Mouse (Mus musculus) forebrain, embryonic 13.5 days (tissue): Measurements from ENCODE around the gene Akap10. TPM values are rescaled to one million over a fixed set of nuclear protein-coding genes. Genes with fewer than 3 reads are reported as not detected.

Source experiments
- ATAC-seq: fragments of 200-750 bp; cut with Nextera tagmentation; 2 replicates; pipeline ENCODE4 v1.8.0; 2017
- H3K27ac ChIP-seq: fragments of 300-500 bp; sonication (generic); 2 replicates; pipeline ENCODE4 v1.5.1; 2015; ENCODE audit warnings: inconsistent platforms, mild to moderate bottlenecking, moderate library complexity
- H3K27me3 ChIP-seq: fragments of 300-500 bp; sonication (generic); 2 replicates; pipeline ENCODE4 v1.6.1; 2015; ENCODE audit warnings: mild to moderate bottlenecking, inconsistent platforms
- H3K36me3 ChIP-seq: fragments of 300-500 bp; sonication (generic); 2 replicates; pipeline ENCODE4 v1.6.1; 2015; ENCODE audit warnings: mild to moderate bottlenecking, inconsistent platforms; ENCODE audit not compliant: poor library complexity, severe bottlenecking
- H3K4me1 ChIP-seq: fragments of 300-500 bp; sonication (generic); 2 replicates; pipeline ENCODE4 v1.6.1; 2015; ENCODE audit warnings: inconsistent platforms
- H3K4me2 ChIP-seq: fragments of 300-500 bp; sonication (generic); 2 replicates; pipeline ENCODE4 v1.6.1; 2015; ENCODE audit warnings: inconsistent platforms, mild to moderate bottlenecking, moderate library complexity
- H3K4me3 ChIP-seq: fragments of 300-500 bp; sonication (generic); 2 replicates; pipeline ENCODE4 v1.5.1; 2015; ENCODE audit warnings: mild to moderate bottlenecking, inconsistent platforms
- H3K9ac ChIP-seq: fragments of 300-500 bp; sonication (generic); 2 replicates; pipeline ENCODE4 v1.6.1; 2015; ENCODE audit warnings: mild to moderate bottlenecking, inconsistent platforms
- H3K9me3 ChIP-seq: fragments of 300-500 bp; sonication (generic); replicated peaks from 2 replicates; pipeline ENCODE4 v1.6.1; 2016; ENCODE audit warnings: inconsistent platforms
- WGBS: fragments of 180-500 bp; shearing (Covaris S2); methylation state at CpG from one replicate; pipeline ENCODE4 v1.1.7; 2015; 5-methylcytosine and 5-hydroxymethylcytosine counted together
- polyA plus RNA-seq: library from polyadenylated mRNA; unstranded; fragments of >200 nt; fragmentation: Nextera tagmentation; extraction: Ambion mirVana; gene quantifications from 2 replicates; pipeline ENCODE4 v1.2.1, GENCODE M21; 2015

The Akap10 gene
- polyA plus RNA-seq, 1 experiment from 2014 or later: 13.8 TPM

DNA sequence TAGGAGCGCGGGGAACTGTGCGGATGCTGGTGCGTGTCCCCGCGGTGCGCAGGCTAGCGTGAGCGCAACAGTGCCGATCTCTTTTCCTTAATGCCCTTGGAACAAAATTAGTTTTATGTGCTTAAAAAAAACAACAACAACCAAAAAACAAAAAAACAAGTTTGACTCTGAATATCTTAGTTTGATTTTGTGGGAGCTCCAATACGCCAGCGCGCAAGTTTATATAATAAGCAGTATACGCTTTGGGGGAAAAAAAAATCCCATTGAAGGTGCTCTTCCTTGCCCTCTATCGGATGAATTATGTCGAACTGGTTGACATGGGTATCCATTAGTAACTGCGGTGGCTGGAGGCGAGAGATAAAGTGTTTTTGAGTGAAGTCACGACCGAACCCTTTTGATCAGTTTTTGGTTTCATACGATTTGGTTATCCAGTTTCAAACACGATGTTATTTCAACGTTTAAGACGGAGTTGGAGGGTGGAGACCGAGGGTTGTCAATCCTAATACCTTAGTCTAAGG lies 27.3 kb upstream of the Akap10 start:
- H3K27me3 ChIP-seq: peaks cover 17% of the 10 kb centered on the region
- H3K27ac ChIP-seq: no peak overlapping the region
- H3K9ac ChIP-seq: peak overlapping the region; percentile 72
- ATAC-seq: no peak
- no peaks in the 10 kb centered on the region for H3K36me3 ChIP-seq
- H3K9me3 ChIP-seq: no peaks in the 10 kb centered on the region
- H3K4me2 ChIP-seq: peak overlapping the region; percentile 99
- peak overlapping the region; percentile 60 for H3K4me3 ChIP-seq
- 4% methylated on average over 25 of the region's 25 CpGs for WGBS
- H3K4me1 ChIP-seq: no peaks in the 10 kb centered on the region

- Histone ChIP-seq H3K27me3 (peaks cover 17% of the 10 kb centered on the region), H3K4me2 (peak within 1 kb of the TSS; percentile 99), H3K9ac (peak within 1 kb of the TSS; percentile 72), H3K4me1 (no peaks in the 10 kb centered on the region), H3K4me3 (peak within 1 kb of the TSS; percentile 60), H3K27ac (no peak within 1 kb of the TSS), H3K36me3 (no peaks in the 10 kb centered on the region), H3K9me3 (no peaks in the 10 kb centered on the region)
- ATAC-seq: peak; percentile 95
- under 1% methylated on average over 51 of the region's 58 CpGs for WGBS
Measured at GRCm38 (mm10) chr11:61956572-61957295, 26.7 kb upstream of the Akap10 start, which contains the start of gene Specc1. Gene Specc1, plus strand, starts transcription at chr11:61956763.

- no peak for ATAC-seq
- Histone ChIP-seq H3K4me2 (peak overlapping the region; percentile 99), H3K27ac (no peak overlapping the region), H3K36me3 (no peaks in the 10 kb centered on the region), H3K27me3 (peaks cover 17% of the 10 kb centered on the region), H3K4me1 (no peaks in the 10 kb centered on the region), H3K4me3 (no peak overlapping the region), H3K9ac (no peak overlapping the region), H3K9me3 (no peaks in the 10 kb centered on the region)
- 82% methylated on average over 6 of the region's 6 CpGs for WGBS
Measured at GRCm38 (mm10) chr11:61955951-61956350, 25.9 kb upstream of the Akap10 start.

- H3K36me3 ChIP-seq: no peaks in the 10 kb centered on the region
- ATAC-seq: no peak
- H3K27me3 ChIP-seq: peaks cover 13% of the 10 kb centered on the region
- H3K9ac ChIP-seq: no peak overlapping the region
- H3K27ac ChIP-seq: no peak overlapping the region
- no peaks in the 10 kb centered on the region for H3K9me3 ChIP-seq
- no peak overlapping the region for H3K4me2 ChIP-seq
- 77% methylated on average over 6 of the region's 6 CpGs for WGBS
- no peaks in the 10 kb centered on the region for H3K4me1 ChIP-seq
- no peak overlapping the region for H3K4me3 ChIP-seq
Measured at GRCm38 (mm10) chr11:61955136-61955535, 25.1 kb upstream of the Akap10 start.

- WGBS: 18% methylated on average over 10 of the region's 10 CpGs
- Histone ChIP-seq H3K4me1 (no peaks in the 10 kb centered on the region), H3K9me3 (no peaks in the 10 kb centered on the region), H3K27ac (no peak overlapping the region), H3K9ac (no peak overlapping the region), H3K27me3 (no peaks in the 10 kb centered on the region), H3K4me3 (no peak overlapping the region), H3K36me3 (no peaks in the 10 kb centered on the region), H3K4me2 (no peak overlapping the region)
- no peak for ATAC-seq
Measured at GRCm38 (mm10) chr11:61950632-61951031, 20.6 kb upstream of the Akap10 start.

GRCm38 (mm10) chr11:61949315-61949714 lies 19.3 kb upstream of the Akap10 start:
- no peak overlapping the region for H3K27ac ChIP-seq
- no peaks in the 10 kb centered on the region for H3K4me1 ChIP-seq
- no peak overlapping the region for H3K4me3 ChIP-seq
- H3K36me3 ChIP-seq: no peaks in the 10 kb centered on the region
- H3K27me3 ChIP-seq: no peaks in the 10 kb centered on the region
- H3K9me3 ChIP-seq: no peaks in the 10 kb centered on the region
- no peak overlapping the region for H3K4me2 ChIP-seq
- WGBS: 2% methylated on average over 3 of the region's 3 CpGs
- ATAC-seq: no peak
- H3K9ac ChIP-seq: no peak overlapping the region

- no peaks in the 10 kb centered on the region for H3K4me1 ChIP-seq
- H3K4me2 ChIP-seq: no peak overlapping the region
- H3K9me3 ChIP-seq: no peaks in the 10 kb centered on the region
- WGBS: 93% methylated on average over 4 of the region's 4 CpGs
- no peak overlapping the region for H3K27ac ChIP-seq
- no peaks in the 10 kb centered on the region for H3K36me3 ChIP-seq
- H3K4me3 ChIP-seq: no peak overlapping the region
- no peaks in the 10 kb centered on the region for H3K27me3 ChIP-seq
- no peak overlapping the region for H3K9ac ChIP-seq
- ATAC-seq: no peak
Measured at GRCm38 (mm10) chr11:61946608-61947007, 16.6 kb upstream of the Akap10 start.

GRCm38 (mm10) chr11:61944417-61944816 lies 14.4 kb upstream of the Akap10 start:
- ATAC-seq: no peak
- WGBS: 86% methylated on average over 9 of the region's 9 CpGs
- H3K27me3 ChIP-seq: no peaks in the 10 kb centered on the region
- H3K27ac ChIP-seq: no peak overlapping the region
- no peak overlapping the region for H3K4me3 ChIP-seq
- no peak overlapping the region for H3K4me2 ChIP-seq
- H3K9me3 ChIP-seq: no peaks in the 10 kb centered on the region
- H3K4me1 ChIP-seq: no peaks in the 10 kb centered on the region
- no peaks in the 10 kb centered on the region for H3K36me3 ChIP-seq
- no peak overlapping the region for H3K9ac ChIP-seq

GRCm38 (mm10) chr11:61942903-61943302 lies 12.9 kb upstream of the Akap10 start:
- no peaks in the 10 kb centered on the region for H3K27me3 ChIP-seq
- no peak overlapping the region for H3K9ac ChIP-seq
- H3K27ac ChIP-seq: no peak overlapping the region
- no peak overlapping the region for H3K4me2 ChIP-seq
- WGBS: 91% methylated on average over 2 of the region's 2 CpGs
- no peaks in the 10 kb centered on the region for H3K4me1 ChIP-seq
- H3K36me3 ChIP-seq: no peaks in the 10 kb centered on the region
- no peak for ATAC-seq
- H3K4me3 ChIP-seq: no peak overlapping the region
- H3K9me3 ChIP-seq: no peaks in the 10 kb centered on the region

DNA sequence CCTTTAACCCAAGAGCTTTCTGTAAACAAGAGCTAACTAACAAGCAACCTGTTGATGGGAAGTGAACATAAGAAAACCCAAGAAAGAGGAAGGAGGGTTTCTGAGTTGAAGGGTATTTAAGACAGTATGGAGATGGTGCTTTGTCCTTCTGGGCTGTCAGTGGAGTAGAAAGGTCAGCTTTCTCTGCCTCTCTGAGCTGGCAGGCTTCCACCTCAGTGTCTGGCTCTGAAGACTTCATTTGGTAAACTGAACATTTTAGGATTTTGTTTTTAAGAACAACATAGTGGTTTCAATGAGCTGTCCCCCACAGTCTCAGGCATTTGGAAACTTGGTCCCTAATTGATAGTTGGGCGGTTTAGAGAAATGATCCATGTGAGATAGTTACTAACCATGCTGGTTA lies 7.7 kb upstream of the Akap10 start:
- no peaks in the 10 kb centered on the region for H3K9me3 ChIP-seq
- no peaks in the 10 kb centered on the region for H3K36me3 ChIP-seq
- H3K4me2 ChIP-seq: no peak overlapping the region
- H3K27me3 ChIP-seq: no peaks in the 10 kb centered on the region
- WGBS: 86% methylated on average over 1 of the region's 1 CpGs
- no peak overlapping the region for H3K4me3 ChIP-seq
- ATAC-seq: no peak
- H3K27ac ChIP-seq: no peak overlapping the region
- H3K4me1 ChIP-seq: no peaks in the 10 kb centered on the region
- H3K9ac ChIP-seq: no peak overlapping the region

DNA sequence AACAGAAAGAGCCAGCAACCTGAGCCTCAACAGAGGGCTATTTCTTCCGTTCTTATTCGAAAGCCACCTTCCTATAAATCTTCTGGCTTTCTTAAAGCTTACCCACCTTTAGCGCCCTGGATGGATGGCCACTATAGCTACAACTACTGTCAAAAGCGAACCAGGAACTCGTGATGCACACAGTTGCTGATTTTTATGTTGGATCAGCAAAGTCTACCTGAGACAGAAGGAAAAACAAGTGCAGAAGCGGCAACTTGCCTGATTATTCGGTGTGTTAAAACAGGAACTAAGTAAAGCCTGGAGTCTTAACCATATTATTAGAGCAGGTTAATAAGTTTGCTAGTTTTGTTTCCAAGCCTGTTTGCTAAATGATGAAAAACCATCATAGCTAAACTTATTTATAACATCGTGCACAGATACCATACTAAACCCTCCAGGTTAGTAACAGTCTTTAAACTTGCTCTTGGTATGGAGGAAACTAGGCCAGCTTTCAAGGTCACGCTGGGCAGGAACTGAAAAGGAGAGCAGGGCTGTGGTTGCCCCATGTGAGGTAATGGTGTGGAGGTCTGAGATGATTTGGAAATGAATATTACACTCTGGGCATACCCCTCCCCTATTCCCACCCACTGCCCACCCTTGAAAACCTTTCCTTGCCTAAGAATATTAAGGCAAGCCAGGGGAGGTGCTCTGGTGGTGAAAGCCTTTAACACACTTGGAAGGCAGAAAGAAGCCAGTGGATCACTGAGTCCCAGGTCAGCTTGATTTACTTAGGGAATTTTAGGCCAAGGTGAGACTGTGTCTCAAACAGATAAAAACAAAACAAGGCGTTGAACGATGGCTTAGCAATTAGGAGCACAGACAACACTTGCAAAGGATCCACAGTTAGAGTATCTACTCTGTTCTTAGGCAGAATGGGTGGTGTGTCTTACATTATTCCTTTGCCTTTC lies 861 bp upstream of the Akap10 start:
- H3K4me3 ChIP-seq: peak overlapping the region; percentile 93
- H3K9me3 ChIP-seq: no peaks in the 10 kb centered on the region
- peak; percentile 45 for ATAC-seq
- peak overlapping the region; percentile 93 for H3K9ac ChIP-seq
- peak overlapping the region; percentile 90 for H3K27ac ChIP-seq
- H3K4me1 ChIP-seq: peaks cover 24% of the 10 kb centered on the region
- H3K27me3 ChIP-seq: no peaks in the 10 kb centered on the region
- WGBS: 21% methylated on average over 11 of the region's 11 CpGs
- H3K4me2 ChIP-seq: peak overlapping the region; percentile 69
- H3K36me3 ChIP-seq: 0 out of 2 replicates have a peak, but pooled peaks cover 4% of the 10 kb centered on the region
